Mouse (Mus musculus) spleen, adult 2 months (tissue): ENCODE data around the gene Bbx.

Source experiments
- CTCF ChIP-seq: fragments of 200-500 bp; IDR thresholded peaks from 2 replicates; pipeline ENCODE4 v1.5.1; 2011; ENCODE audit warnings: mild to moderate bottlenecking, inconsistent platforms; ENCODE audit not compliant: insufficient read depth, insufficient read length, insufficient replicate concordance; ENCODE audit errors: extremely low read depth
- POLR2A ChIP-seq: fragments of 200-500 bp; IDR thresholded peaks from 2 replicates; pipeline ENCODE4 v1.6.1; 2011; ENCODE audit warnings: low read depth, low read length, inconsistent platforms

DNA sequence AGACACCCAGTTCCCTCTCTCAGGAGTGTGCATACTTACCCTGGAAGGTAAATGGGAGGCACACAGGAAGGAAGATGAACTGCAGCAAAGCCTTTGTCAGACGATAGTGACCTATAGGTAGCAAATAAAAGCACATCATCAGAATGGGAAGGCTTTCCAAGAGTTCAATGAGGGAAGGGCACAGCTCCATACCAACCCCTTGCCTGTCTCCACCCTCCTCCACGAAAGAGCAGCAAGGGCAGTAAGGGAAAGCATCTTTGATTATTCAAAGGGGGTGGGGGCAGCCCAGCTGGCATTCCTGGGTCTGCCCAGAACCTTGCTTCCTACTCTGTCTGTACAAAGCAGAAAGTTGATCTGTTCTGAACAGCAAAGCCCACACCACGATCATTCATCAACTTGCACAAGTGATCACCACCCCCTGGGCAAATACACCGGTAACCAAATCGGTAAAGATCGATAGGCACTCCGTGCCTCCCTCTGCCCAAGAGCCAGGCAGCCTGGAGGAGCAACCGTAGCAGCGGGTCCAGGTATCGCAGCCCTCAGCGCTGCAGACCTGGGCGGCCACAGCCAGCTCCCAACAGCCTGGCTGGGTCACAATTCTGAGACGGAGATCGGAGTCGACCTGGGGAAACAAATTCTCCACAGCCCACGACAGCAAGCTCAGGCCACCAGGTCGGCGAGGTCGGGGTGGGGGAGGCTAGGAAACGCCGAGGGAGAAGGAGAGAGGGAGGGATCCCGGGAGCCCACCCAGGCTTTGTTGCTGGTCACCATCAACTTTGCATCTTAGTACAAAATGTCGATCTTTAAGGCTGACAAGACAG lies 3.1 kb downstream of the Bbx start:
- TF ChIP-seq POLR2A (no peak), CTCF (no peak)
